Mouse (Mus musculus): Measurements from ENCODE around the gene I830077J02Rik.

GRCm38 (mm10) chr3:105898861-105899260 lies 33.6 kb downstream of the I830077J02Rik start:
- TF ChIP-seq CTCF (IDR thresholded peaks at IDR 0.05; ENCODE audit: low read depth) (no peak), EP300 (IDR thresholded peaks at IDR 0.05; ENCODE audit: low read depth) (no peak)
